Mouse (Mus musculus) c-Kit-positive CD71-positive TER-119-negative erythroid progenitor cells, embryonic 14.5 days (primary cell): ENCODE results near the gene Abcc5.
A peak's percentile ranks its signal among the peaks of the same experiment; 100 is the strongest.

Source experiments
- DNase-seq: peaks from one replicate; pipeline ENCODE4 v3.0.0-alpha.2; 2013; ENCODE audit warnings: low read depth

Gene Abcc5

DNA sequence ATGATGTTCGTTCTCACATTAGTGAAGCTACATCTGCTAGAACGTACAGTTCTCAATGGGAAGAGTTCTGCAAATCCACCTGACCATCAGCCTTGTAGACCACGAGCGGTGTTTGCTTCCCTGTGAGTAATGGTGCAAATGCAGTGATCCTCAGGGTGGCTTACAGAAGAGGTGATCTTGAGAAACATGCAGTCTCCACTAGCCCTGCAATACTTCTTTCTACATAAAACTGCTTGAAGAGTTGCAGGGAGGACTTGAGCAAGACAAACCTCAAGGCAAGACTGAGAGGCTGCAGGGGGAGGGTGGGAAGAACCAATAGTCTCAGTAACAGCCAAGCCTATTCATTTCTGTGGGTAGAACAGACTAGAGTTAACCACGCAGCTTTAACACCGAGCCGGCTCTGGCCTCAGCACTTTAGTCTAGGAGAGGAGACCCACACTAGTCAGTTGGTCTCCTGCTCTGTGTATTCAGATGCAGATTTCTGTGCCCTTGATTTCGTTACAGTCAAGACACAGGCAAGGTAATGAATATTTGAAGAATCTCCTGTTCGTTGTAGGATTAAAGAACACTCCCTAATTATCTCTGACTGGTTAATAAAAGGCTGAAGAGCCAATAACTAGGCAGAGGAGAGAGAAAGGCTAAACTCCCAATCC, 66.4 kb downstream of the Abcc5 start:
- no peak for DNase-seq

DNA sequence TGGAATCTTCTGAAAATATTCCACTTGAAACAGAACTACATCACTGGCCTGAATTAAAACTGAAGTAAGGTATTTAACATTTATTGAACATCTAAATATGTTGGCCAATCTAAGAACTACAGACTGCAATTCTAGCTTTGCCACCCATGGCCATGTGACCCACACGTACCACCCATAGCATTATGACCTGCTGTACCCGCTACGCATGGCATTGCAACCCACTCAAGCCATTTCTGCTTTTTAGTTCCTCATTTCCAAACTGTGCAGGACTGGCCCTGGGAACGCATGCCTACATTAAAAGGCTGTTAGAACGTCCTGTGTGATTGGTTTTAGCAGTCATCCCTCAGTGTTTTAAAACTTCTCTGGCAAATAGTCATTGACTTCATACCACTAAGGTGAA, 68.4 kb downstream of the Abcc5 start:
- DNase-seq, result no peak

DNA sequence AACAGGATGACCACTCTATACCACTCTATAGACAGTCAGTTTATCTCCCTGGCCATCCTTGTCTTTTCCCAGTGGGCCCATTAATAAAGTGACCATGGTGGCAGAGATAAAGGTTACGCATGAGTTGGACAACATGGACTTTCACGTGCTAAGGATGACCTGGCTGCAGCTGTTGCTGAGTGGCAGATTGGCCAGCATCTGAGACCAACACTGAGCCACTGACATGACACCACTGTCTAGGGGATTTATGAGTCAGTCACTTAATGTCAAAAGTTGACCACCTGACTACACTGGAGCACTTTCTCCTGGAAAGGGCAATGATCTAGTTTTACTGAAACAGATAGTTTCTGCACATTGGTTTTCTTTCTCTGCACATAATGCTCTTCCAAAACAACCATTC, 71.4 kb downstream of the Abcc5 start:
- DNase-seq, result no peak

DNA sequence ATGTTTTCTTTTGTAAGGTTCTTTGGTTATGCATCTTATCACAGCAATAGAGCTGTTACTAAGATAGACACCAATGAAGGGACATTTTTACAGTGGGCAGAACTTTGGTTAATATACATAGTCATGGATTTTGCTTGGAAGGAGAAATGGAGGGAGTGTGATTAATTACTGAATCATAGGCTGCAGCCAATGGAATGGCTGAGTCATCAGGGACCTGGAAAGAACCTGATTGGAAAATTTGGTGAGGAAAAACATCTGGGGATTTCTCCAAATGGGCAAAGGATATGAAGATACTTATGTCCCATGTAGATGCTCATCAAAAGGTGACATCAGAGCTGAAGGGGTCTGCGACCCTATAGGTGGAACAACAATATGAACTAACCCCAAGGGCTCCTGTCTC, 72.2 kb downstream of the Abcc5 start:
- DNase-seq, result no peak

GRCm38 (mm10) chr16:20345464-20345863, 80.7 kb downstream of the Abcc5 start:
- DNase-seq, result no peak

DNA sequence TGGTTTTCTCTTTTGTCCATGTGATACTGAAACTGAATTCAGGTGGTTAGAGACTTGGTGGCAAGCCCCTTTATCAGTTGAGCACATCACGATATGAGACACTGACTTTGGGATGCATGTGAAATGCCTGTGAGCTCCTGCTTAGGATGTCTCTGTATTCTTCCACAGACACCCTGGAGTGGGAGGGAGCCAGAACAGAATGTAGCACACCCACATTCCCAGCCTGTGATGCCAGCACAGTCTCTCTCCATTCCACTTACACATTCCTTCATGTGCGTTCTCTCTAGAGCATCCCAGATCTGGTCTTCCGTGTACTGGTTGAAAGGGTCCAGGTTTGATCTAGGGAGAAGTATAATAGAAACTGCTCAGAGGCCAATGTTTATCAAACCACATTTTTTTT, 87.6 kb downstream of the Abcc5 start:
- DNase-seq, result no peak

- DNase-seq, result no peak
These were observed 91.3 kb downstream of the Abcc5 start for GRCm38 (mm10) chr16:20334918-20335317.

DNA sequence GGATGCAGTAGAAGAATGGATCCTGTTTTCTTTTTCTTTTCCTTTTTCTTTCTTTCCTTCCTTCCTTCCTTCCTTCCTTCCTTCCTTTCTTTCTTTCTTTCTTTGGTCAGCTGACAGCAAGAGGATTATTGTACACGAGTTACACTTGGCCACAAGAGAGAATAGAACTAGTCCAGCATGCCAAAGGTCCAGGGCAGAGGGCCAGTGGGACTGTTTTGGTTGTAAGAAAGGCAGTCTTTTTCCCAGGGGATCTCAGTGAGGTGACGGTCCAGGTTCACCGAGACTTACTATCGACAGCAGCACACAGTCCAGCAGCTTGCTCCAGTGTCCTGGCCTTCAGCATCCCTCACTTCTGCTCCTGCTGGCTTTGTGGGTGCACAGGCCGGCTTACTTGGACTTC, 97.9 kb downstream of the Abcc5 start:
- DNase-seq, result no peak

DNA sequence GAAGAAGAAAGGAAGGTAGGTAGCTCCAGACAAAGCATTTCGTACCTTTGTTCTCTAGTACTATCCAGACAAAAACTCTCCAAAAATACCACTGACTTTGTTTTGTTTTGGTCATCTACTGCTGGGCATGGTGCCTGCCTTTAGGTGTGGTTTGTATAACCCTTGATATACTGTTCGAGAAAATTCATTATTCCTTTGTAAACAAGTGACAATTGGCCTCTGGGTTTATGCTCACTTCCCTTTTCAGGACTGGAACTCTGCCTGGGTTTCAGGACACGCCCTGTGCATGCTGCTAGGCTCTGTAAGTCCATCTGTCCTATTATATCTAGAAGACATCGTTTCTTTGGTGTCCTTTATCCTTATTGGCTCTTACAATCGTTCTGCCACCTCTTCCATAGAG, 100.9 kb downstream of the Abcc5 start, which contains the start of gene Cyp2ab1:
Gene Cyp2ab1, minus strand, starts transcription at position 119 of the 400 bp plus-strand sequence.
- no peak for DNase-seq

GRCm38 (mm10) chr16:20323907-20324306, 102.3 kb downstream of the Abcc5 start:
- DNase-seq, result no peak

DNA sequence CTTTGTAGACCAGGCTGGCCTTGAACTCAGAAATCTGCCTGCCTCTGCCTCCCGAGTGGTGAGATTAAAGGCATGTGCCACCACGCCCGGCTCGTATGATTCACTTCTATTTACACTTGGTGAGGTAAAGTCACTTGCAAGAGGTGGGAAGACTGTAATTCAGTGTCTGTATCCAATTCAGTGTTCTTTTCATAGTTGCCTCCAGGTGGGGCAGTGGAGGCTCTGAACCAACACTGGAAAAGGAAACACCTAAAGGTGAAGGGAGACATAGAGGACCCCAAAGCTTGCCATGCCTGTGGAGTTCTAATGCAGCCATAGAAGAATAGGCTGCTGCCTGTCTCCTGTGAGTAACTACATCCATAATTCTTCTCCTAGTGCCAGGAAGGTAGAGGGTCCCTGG, 103.9 kb downstream of the Abcc5 start:
- DNase-seq, result no peak

DNA sequence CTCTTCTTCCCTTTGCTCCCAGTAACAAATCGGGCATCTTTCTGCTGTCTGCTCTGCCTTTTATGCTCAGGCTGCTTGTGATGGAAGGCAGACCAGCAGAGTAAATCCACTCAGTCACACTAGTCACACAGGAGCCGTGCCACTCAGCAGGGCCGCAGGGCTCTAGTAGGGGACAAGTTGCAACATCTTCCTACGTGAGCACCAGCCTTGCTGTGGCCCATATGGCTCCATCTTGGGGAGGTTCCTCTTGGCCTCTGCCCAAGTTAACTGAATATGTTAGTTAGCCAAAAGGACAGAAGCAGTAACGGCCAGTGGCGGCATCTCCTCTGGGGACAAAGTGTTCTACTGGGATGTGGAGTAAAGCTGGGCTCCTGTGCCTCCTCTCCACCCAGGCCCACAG, 109.4 kb downstream of the Abcc5 start:
- no peak for DNase-seq

- no peak for DNase-seq
These were observed 110.9 kb downstream of the Abcc5 start for GRCm38 (mm10) chr16:20315266-20315665.

- DNase-seq, result no peak
These were observed 113.9 kb downstream of the Abcc5 start for GRCm38 (mm10) chr16:20312272-20312671.

DNA sequence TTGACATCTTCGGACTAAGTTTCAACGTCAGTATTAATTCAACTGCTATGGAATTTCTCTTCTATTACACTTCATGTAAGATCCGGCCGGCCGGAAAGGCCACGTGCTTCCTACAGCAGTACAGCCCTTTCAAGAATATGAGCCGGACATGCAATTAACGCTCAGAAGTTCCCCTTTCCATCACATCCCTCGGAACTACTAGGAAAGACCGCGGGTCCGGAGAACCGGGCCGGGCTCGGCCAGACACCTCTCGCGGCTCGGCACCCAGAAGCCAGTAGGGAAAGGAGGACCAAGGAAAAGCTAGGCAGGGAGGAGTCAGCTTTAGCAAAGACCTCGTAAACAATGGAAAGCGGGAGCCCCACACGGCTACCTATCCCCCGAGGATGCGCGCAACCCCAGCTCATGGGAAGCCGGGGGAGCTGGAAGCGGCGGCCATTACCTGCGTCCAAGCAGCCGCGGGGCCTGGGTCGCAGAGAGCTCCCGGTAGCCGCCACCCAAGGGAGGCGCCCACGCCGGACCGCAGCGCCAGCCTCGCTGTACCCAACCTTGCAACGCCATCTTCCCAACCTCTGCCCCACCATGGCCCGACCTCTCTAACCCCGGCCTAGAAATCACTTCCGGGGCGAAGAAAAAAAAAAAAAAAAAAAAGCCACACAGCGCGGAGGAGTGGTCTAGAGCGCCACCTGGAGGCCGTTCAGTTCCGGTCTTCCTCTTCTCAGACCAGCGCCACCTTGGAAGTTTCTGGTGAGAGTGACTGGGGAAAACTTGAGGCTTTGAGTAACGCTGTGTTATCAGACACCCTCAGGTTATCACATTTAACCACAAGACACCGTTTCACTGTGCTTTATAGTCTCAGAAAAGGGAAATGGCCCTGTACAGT, 124.2 kb downstream of the Abcc5 start, which contains the start of gene Parl:
Gene Parl, minus strand, starts transcription at position 618 of the 880 bp plus-strand sequence.
- peak; percentile 97 for DNase-seq

DNA sequence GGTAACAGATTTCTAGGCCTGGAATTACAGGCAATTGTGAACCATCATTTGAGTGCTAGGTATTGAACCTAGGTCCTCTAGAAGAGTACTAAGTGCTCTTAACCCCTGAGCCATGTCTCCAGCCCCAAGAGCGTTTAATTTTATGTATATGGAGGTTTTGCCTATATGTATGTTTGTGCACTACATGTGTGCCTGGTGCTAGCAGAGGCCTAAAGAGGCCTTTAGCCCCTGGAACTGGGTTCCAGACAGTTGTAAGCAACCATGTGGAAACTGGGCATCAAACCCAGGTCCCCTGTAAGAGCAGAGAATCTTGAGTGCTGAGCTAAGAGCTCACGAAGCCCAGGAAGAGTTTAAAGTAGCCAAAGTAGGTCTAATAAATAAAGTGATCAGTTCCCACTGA, 126.1 kb downstream of the Abcc5 start:
- no peak for DNase-seq
